Mouse (Mus musculus) layer of hippocampus, adult 9-11 months (tissue): ENCODE data around the gene Tdgf1.

Source experiments
- DNase-seq: peaks from one replicate; pipeline ENCODE4 v3.0.0; 2022

Gene Tdgf1

GRCm38 (mm10) chr9:110907838-110908630, 37.9 kb downstream of the Tdgf1 start:
- no peak for DNase-seq

GRCm38 (mm10) chr9:110907201-110907837, 38.6 kb downstream of the Tdgf1 start:
- DNase-seq = no peak

DNA sequence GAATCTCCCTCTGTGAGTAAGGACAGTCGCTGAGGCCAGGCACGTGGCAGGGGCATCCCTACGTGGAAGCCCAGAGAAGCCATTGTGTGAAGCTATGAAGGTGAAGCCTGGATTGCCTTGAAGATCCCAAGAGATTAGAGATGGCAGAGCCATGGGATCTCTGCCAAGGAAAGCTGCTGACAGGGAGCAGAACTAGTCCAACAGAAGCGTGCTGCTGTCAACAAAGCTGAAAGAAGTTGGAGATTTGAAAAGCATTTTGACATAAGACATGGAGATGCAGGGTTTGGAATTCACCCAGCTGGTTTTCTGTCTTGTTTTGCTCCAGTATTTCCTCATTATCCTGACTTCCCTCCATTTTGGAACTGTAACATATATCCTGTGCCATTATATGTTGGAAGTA, 43.7 kb downstream of the Tdgf1 start:
- DNase-seq = no peak

DNA sequence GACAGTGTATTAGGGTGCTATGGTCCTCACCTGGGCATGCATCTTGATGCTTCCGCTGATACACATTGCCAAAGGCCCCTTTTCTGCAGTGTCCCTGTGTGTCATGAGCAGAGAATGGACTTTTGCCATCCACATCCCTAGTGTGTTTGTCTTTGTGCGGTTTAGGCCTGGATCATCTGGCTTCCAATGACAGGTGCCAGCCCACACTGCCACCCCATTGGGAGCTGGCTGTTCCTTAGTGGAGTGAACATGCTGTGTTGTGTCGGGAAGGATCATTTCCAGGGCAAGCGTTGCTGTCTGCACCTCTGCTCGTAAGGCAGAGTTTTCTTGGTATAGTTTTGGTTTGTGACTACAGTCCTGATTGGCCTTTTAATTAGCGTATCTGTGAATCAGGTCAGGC, 44.8 kb downstream of the Tdgf1 start:
- DNase-seq = no peak

DNA sequence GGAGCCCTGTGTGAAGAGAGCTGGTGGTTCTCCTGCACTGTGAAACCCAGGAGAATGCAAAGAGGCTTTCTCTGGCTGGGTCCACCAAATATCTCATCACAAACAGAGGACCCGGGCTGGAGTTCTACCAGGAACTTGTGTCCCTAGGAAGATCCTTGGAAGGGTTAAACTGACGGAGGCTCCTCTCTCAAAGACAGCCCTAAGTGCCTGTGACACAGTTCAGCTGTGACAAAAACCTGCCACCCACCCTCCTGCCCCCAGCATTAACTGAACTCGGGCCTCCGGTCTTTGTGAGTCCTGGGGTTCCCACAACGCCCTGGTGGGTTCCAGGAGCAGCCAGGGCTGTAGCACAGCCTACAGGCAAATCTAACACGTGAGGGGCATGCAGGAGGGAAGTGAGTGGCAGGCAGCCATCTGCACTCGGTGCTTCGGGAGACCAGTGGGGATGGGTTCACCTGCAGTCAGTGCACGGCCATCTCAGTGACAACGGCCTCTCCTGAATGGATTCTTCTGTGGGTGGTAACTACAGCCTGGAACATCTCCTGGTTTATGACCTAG, 46.4 kb downstream of the Tdgf1 start:
- DNase-seq = no peak

- DNase-seq = no peak
Measured at GRCm38 (mm10) chr9:110896595-110896994, 49.4 kb downstream of the Tdgf1 start.

DNA sequence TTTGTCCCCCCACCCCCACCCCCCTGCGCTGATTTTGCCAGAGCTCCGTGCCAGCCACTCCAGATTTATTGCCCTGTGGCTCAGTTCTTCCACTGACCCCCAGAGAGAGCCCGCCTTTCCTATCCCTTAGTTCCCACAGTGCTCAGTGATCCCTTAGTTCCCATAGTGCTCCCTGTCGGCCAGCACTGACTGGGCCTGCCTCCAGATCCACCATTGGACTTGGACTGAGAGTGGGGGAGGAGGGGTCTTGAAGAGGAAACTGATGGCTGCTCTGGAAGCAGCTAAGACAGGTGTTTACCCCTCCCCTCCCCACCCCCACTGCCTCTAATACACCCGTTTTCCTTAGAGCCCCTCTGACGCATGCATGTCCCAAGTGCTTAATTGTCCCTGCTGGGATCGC, 50.0 kb downstream of the Tdgf1 start:
- DNase-seq = no peak

DNA sequence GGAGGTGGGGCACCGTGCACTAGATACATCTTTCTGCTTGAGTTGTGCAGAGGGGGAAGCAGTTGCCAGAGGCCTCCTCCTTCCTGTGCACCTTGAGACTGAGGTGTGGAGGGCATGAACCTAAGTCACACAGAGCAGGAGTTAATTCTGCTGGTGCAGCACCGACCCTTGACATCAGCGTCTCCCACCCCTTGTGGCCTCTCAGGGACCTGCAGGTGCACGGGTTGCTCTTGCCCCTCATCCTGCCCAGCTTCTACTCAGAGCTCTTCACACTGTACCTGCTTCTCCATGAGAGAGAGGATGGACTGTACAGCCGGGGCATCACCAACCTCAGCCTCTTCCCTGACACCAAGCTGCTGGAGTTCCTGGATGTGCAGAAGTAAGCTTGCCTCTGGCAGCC, 50.5 kb downstream of the Tdgf1 start:
- no peak for DNase-seq

DNA sequence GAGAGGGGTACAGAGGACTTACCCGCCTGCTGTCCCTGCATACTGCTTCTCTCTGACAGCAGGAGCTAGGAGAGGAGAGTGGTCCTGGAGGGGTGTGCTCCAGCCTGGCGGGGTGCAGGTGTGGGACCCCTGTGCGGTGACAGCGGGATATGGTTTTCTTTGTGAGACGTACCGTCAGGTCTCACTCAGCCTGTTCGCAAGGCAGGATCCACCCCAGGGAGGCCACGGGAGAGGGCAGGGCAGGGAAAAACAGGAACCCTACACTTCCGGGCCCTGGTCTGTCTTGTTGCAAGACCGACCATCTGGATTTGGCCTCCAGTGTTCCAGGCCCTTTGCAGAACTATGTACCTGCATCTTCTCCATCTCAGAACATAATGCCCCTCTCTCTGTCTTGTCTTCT, 52.5 kb downstream of the Tdgf1 start:
- no peak for DNase-seq

- no peak for DNase-seq
Measured at GRCm38 (mm10) chr9:110892552-110892951, 53.4 kb downstream of the Tdgf1 start.

GRCm38 (mm10) chr9:110891077-110891828, 54.7 kb downstream of the Tdgf1 start:
- no peak for DNase-seq

- DNase-seq = no peak
Measured at GRCm38 (mm10) chr9:110890026-110890783, 55.8 kb downstream of the Tdgf1 start.
